Mouse (Mus musculus) lung, embryonic 15.5 days (tissue): ENCODE data around the gene Trim41. TPM values are rescaled to one million over a fixed set of nuclear protein-coding genes. Genes with fewer than 3 reads are reported as not detected.
A peak's percentile ranks its signal among the peaks of the same experiment; 100 is the strongest.

ENCODE experiments used
- ATAC-seq: fragments of 200-750 bp; cut with Nextera tagmentation; 2 replicates; pipeline ENCODE4 v1.8.0; 2017; ENCODE audit warnings: moderate number of reproducible peaks, borderline replicate concordance; ENCODE audit not compliant: low FRiP score, low TSS enrichment; ENCODE audit errors: extremely low read depth
- H3K27ac ChIP-seq: fragments of 300-500 bp; sonication (generic); 2 replicates; pipeline ENCODE4 v1.5.1; 2015; ENCODE audit warnings: moderate library complexity, mild to moderate bottlenecking, inconsistent platforms
- H3K27me3 ChIP-seq: fragments of 300-500 bp; sonication (generic); 2 replicates; pipeline ENCODE4 v1.6.1; 2015; ENCODE audit warnings: inconsistent platforms
- H3K36me3 ChIP-seq: fragments of 300-500 bp; sonication (generic); 2 replicates; pipeline ENCODE4 v1.6.1; 2015; ENCODE audit warnings: inconsistent platforms
- H3K4me1 ChIP-seq: fragments of 300-500 bp; sonication (generic); 2 replicates; pipeline ENCODE4 v1.6.1; 2015; ENCODE audit warnings: inconsistent platforms
- H3K4me2 ChIP-seq: fragments of 300-500 bp; sonication (generic); 2 replicates; pipeline ENCODE4 v1.6.1; 2015; ENCODE audit warnings: inconsistent platforms, mild to moderate bottlenecking, moderate library complexity
- H3K4me3 ChIP-seq: fragments of 300-500 bp; sonication (generic); 2 replicates; pipeline ENCODE4 v1.5.1; 2015; ENCODE audit warnings: mild to moderate bottlenecking, inconsistent platforms
- H3K9ac ChIP-seq: fragments of 300-500 bp; sonication (generic); 2 replicates; pipeline ENCODE4 v1.6.1; 2015; ENCODE audit warnings: inconsistent platforms
- H3K9me3 ChIP-seq: fragments of 300-500 bp; sonication (generic); 2 replicates; pipeline ENCODE4 v1.6.1; 2016; ENCODE audit warnings: inconsistent platforms
- WGBS: fragments of 180-500 bp; shearing (Covaris S2); methylation state at CpG from one replicate; pipeline ENCODE4 v1.1.7; 2015; 5-methylcytosine and 5-hydroxymethylcytosine counted together
- polyA plus RNA-seq: library from polyadenylated mRNA; unstranded; fragments of >200 nt; fragmentation: Nextera tagmentation; extraction: Ambion mirVana; gene quantifications from 2 replicates; pipeline ENCODE4 v1.2.1, GENCODE M21; 2015

Trim41 gene
- 5.4 and 5.7 TPM in 2 replicates for polyA plus RNA-seq

GRCm38 (mm10) chr11:48816800-48817665 lies at the start of gene Trim41:
Gene Trim41 (minus strand): TSS chr11:48817353.
- under 1% methylated on average over 74 of the region's 77 CpGs for WGBS
- ATAC-seq = peak; percentile 96
- Histone ChIP-seq H3K9me3 (no peaks in the 10 kb centered on the region), H3K27ac (peak within 1 kb of the TSS; percentile 99), H3K27me3 (no peaks in the 10 kb centered on the region), H3K9ac (peak within 1 kb of the TSS; percentile 94), H3K4me1 (peaks cover 24% of the 10 kb centered on the region), H3K4me3 (peak within 1 kb of the TSS; percentile 82), H3K4me2 (peak within 1 kb of the TSS; percentile 77), H3K36me3 (peaks cover 12% of the 10 kb centered on the region; the same call in 1 of the 2 replicates)

DNA sequence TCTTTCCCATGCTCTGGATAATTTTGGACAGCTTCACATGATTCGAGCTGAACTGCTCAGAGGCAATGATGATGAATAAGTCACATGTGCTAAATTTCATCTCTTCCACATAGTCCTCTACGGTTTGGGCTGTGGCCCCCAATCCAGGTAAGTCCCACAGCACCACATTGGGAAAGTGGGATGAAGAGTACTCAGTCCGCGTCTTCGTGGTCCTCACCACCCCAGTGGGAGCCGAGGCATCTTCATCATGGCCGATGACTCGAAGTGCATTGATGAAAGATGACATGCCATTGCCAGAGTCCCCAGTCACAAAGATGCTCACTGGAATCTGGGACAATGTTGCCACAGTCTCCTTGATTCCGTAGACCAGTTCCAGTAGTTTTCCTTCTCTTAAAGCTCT lies 49.3 kb upstream of the Trim41 start:
- peaks cover 21% of the 10 kb centered on the region for H3K4me1 ChIP-seq
- no peak for ATAC-seq
- no peak overlapping the region for H3K9ac ChIP-seq
- 93% methylated on average over 9 of the region's 9 CpGs for WGBS
- no peaks in the 10 kb centered on the region for H3K9me3 ChIP-seq
- H3K4me2 ChIP-seq = no peak overlapping the region
- no peak overlapping the region for H3K27ac ChIP-seq
- peaks cover 3% of the 10 kb centered on the region for H3K36me3 ChIP-seq
- H3K27me3 ChIP-seq = no peaks in the 10 kb centered on the region
- no peak overlapping the region for H3K4me3 ChIP-seq

DNA sequence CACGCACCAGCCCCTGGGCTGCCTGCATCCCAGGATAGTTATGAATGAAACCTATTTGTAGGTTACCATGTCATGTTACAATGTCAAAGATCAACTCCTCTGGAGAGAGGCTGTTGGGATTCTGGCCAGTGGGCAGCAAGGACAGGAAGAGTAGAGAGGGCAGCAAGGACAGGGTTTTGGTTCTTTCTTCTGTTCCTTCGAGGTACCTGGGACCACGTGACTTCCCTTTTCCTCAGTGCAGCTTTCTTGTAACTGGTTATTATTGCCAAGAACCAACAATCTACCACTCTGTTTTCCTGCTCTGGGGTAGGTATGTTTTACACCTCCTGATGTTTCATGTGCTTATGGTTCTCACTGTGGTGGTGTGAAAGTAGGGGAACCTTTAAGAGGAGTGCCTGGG lies 46.7 kb upstream of the Trim41 start:
- no peak for ATAC-seq
- Histone ChIP-seq H3K4me1 (peaks cover 3% of the 10 kb centered on the region; the same call in 1 of the 2 replicates), H3K9ac (no peak overlapping the region), H3K36me3 (peaks cover 3% of the 10 kb centered on the region), H3K9me3 (no peaks in the 10 kb centered on the region), H3K4me2 (no peak overlapping the region), H3K27ac (no peak overlapping the region), H3K4me3 (no peak overlapping the region), H3K27me3 (peaks cover 8% of the 10 kb centered on the region; the same call in 1 of the 2 replicates)
- 87% methylated on average over 3 of the region's 3 CpGs for WGBS

DNA sequence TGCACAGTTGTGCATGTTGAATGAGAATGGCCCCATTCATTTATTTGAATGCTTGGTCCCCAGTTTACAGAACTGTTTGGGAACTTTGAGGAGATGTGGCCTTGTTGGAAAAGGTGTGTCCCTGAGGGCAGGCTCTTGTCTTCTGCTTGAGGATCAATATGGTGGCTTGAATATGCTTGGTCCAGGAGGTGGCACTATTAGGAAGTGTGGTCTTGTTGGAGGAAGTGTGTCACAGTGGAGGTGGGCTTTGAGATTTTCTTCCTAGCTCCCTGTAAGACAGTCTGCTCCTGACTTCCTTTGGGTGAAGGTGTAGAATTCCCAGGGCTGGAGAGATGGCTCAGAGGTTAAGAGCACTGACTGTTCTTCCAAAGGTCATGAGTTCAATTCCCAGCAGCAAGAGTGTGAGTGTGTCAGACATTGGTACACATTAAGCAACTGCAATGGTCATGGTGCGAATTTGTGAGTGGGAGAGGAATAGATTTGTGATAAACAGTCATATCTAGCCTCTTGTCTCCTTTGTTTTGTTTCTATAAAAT lies 45.7 kb upstream of the Trim41 start:
- Histone ChIP-seq H3K27ac (no peak overlapping the region), H3K27me3 (peaks cover 8% of the 10 kb centered on the region; the same call in 1 of the 2 replicates), H3K9me3 (no peaks in the 10 kb centered on the region), H3K4me2 (no peak overlapping the region), H3K36me3 (peaks cover 3% of the 10 kb centered on the region), H3K4me3 (no peak overlapping the region), H3K9ac (no peak overlapping the region), H3K4me1 (peaks cover 11% of the 10 kb centered on the region)
- ATAC-seq = no peak
- 74% methylated on average over 1 of the region's 1 CpGs for WGBS

- Histone ChIP-seq H3K36me3 (no peaks in the 10 kb centered on the region), H3K27me3 (peaks cover 8% of the 10 kb centered on the region; the same call in 1 of the 2 replicates), H3K4me3 (peak overlapping the region; percentile 56), H3K9me3 (no peaks in the 10 kb centered on the region), H3K4me1 (peaks cover 21% of the 10 kb centered on the region), H3K9ac (no peak overlapping the region), H3K27ac (no peak overlapping the region), H3K4me2 (peak overlapping the region; percentile 83)
- no peak for ATAC-seq
- WGBS = under 1% methylated on average over 6 of the region's 6 CpGs
Measured at GRCm38 (mm10) chr11:48859014-48859413, 41.9 kb upstream of the Trim41 start.

DNA sequence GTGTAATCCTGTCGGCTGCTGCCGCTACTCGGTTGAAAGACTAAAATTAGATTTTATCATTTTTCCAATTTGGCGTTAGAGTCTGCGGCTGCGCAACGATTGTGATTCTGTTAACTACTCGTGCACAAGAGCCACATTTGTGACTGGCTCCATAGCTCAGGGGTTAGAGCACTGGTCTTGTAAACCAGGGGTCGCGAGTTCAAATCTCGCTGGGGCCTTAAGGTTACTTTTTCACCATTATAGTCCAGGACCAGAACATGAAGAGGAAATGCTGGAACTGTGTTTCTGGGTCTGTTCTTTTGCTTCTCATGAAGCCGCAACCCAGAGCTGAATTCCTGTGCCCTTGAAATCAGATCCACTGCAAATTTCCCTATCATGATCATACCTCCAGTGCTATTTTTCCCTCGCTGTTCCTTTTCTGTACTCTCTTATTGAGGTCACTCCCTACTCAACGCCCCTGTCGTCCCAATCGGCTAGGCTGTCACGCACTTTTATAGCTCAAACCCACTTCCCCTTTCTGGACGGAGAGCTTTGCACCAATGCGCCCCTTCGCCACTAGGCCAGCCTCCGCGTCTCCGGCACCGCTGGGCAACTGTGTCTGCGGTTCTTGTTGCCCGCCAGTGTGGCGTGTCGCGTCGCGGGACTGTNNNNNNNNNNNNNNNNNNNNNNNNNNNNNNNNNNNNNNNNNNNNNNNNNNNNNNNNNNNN lies 36.5 kb upstream of the Trim41 start:
- Histone ChIP-seq H3K4me3 (peak overlapping the region; percentile 56), H3K4me1 (peaks cover 28% of the 10 kb centered on the region), H3K36me3 (no peaks in the 10 kb centered on the region), H3K27me3 (peaks cover 3% of the 10 kb centered on the region; the same call in 1 of the 2 replicates), H3K9me3 (no peaks in the 10 kb centered on the region), H3K27ac (peak overlapping the region; percentile 54; the same call in 1 of the 2 replicates), H3K9ac (peak overlapping the region; percentile 52), H3K4me2 (peak overlapping the region; percentile 83)
- 2% methylated on average over 31 of the region's 31 CpGs for WGBS
- ATAC-seq = peak; percentile 58; the same call in 1 of the 2 replicates

GRCm38 (mm10) chr11:48852624-48853473 lies 35.7 kb upstream of the Trim41 start:
- ATAC-seq = peak; percentile 3; the same call in 1 of the 2 replicates
- H3K9me3 ChIP-seq = no peaks in the 10 kb centered on the region
- H3K9ac ChIP-seq = peak overlapping the region; percentile 52
- H3K27ac ChIP-seq = no peak overlapping the region
- peak overlapping the region; percentile 83 for H3K4me2 ChIP-seq
- no peaks in the 10 kb centered on the region for H3K36me3 ChIP-seq
- H3K27me3 ChIP-seq = peaks cover 7% of the 10 kb centered on the region; the same call in 1 of the 2 replicates
- peak overlapping the region; percentile 56 for H3K4me3 ChIP-seq
- whole genome bisulfite sequencing = 6% methylated on average over 23 of the region's 23 CpGs
- H3K4me1 ChIP-seq = peaks cover 20% of the 10 kb centered on the region

GRCm38 (mm10) chr11:48852190-48852589 lies 35.0 kb upstream of the Trim41 start:
- no peak overlapping the region for H3K4me3 ChIP-seq
- ATAC-seq = no peak
- no peak overlapping the region for H3K27ac ChIP-seq
- no peaks in the 10 kb centered on the region for H3K36me3 ChIP-seq
- 74% methylated on average over 4 of the region's 4 CpGs for WGBS
- H3K4me1 ChIP-seq = peaks cover 20% of the 10 kb centered on the region
- H3K9me3 ChIP-seq = no peaks in the 10 kb centered on the region
- peaks cover 7% of the 10 kb centered on the region; the same call in 1 of the 2 replicates for H3K27me3 ChIP-seq
- H3K4me2 ChIP-seq = no peak overlapping the region
- H3K9ac ChIP-seq = no peak overlapping the region

DNA sequence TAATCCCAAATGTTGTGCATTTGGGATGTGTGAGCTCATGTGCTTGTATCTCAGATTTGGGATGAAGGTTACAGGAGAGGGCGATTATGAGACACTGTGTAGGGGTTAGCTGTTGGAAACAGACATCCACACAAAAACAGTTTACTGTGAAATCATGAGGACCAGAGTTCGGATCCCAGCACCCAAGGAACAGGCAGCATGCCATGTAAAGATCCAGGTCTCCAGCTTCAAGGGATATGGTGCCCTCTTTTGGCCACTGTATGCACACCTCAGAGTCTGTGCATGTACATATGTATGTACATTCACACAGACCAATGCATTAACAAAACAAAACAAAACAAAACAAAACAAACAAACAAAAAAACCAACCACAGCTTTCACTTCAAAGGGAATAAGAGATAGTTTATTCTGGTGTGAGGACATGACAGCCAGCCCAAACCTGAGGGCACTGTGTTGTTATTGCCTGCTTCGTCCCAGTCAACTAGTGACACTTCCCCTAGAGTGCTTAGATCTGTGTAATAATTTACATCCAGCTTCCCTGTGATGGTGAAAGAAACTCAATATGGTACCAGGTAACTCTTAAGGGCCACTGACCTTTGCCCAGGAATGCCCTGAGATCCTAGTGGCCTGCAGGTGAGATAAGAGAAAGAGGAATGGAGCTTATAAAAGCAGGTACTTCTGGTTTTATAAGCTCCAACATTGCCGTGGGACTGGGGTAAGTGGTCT lies 34.3 kb upstream of the Trim41 start:
- Histone ChIP-seq H3K4me3 (no peak overlapping the region), H3K9me3 (no peaks in the 10 kb centered on the region), H3K27me3 (peaks cover 7% of the 10 kb centered on the region; the same call in 1 of the 2 replicates), H3K36me3 (no peaks in the 10 kb centered on the region), H3K4me1 (peaks cover 20% of the 10 kb centered on the region), H3K4me2 (no peak overlapping the region), H3K27ac (no peak overlapping the region), H3K9ac (no peak overlapping the region)
- whole genome bisulfite sequencing = 80% methylated on average over 4 of the region's 4 CpGs
- no peak for ATAC-seq

- Histone ChIP-seq H3K9me3 (no peaks in the 10 kb centered on the region), H3K27me3 (peaks cover 7% of the 10 kb centered on the region; the same call in 1 of the 2 replicates), H3K27ac (no peak overlapping the region), H3K4me2 (no peak overlapping the region), H3K9ac (no peak overlapping the region), H3K4me3 (peak overlapping the region; percentile 8; the same call in 1 of the 2 replicates), H3K36me3 (no peaks in the 10 kb centered on the region), H3K4me1 (peaks cover 20% of the 10 kb centered on the region)
- no peak for ATAC-seq
- 23% methylated on average over 2 of the region's 2 CpGs for WGBS
Measured at GRCm38 (mm10) chr11:48850240-48850639, 33.1 kb upstream of the Trim41 start.
